Mouse (Mus musculus) cortical plate, adult 2 months (tissue): Measurements from ENCODE around the gene Eif4g1. TPM values are rescaled to one million over a fixed set of nuclear protein-coding genes. Genes with fewer than 3 reads are reported as not detected.

Experiments used
- H3K27ac ChIP-seq: fragments of 200-500 bp; 2 replicates; pipeline ENCODE4 v1.5.1; 2012; ENCODE audit warnings: low read length, control low read depth, inconsistent platforms; ENCODE audit not compliant: insufficient read depth
- H3K4me1 ChIP-seq: fragments of 200-500 bp; 2 replicates; pipeline ENCODE4 v1.6.1; 2011; ENCODE audit warnings: low read length; ENCODE audit not compliant: control insufficient read depth, insufficient read depth
- H3K4me3 ChIP-seq: fragments of 200-500 bp; 2 replicates; pipeline ENCODE4 v1.5.1; 2011; ENCODE audit warnings: mild to moderate bottlenecking, low read length, control low read depth; ENCODE audit not compliant: insufficient read depth
- CTCF ChIP-seq: fragments of 200-500 bp; IDR thresholded peaks from 2 replicates; pipeline ENCODE4 v1.5.1; 2011; ENCODE audit warnings: mild to moderate bottlenecking, control low read depth, low read length; ENCODE audit not compliant: insufficient read depth; ENCODE audit errors: extremely low read depth
- POLR2A ChIP-seq: fragments of 200-500 bp; IDR thresholded peaks from 2 replicates; pipeline ENCODE4 v1.6.1; 2011; ENCODE audit warnings: mild to moderate bottlenecking, low read length, control low read depth; ENCODE audit not compliant: insufficient read depth; ENCODE audit errors: extremely low read depth
- polyA plus RNA-seq: library from polyadenylated mRNA; depleted of rRNA; stranded (reverse); fragments of >200 nt; gene quantifications from 2 replicates; pipeline ENCODE4 v1.2.3, GENCODE M21; 2012

The Eif4g1 gene
- polyA plus RNA-seq, 1 experiment: 157 TPM

GRCm38 (mm10) chr16:20710370-20710769 is 42.3 kb downstream of the Eif4g1 start:
- no peak overlapping the region for H3K27ac ChIP-seq
- TF ChIP-seq POLR2A (no peak; the same call in 1 of the 2 replicates), CTCF (no peak)
- no peak overlapping the region for H3K4me3 ChIP-seq
- peaks cover 1% of the 10 kb centered on the region; the same call in 1 of the 2 replicates for H3K4me1 ChIP-seq

DNA sequence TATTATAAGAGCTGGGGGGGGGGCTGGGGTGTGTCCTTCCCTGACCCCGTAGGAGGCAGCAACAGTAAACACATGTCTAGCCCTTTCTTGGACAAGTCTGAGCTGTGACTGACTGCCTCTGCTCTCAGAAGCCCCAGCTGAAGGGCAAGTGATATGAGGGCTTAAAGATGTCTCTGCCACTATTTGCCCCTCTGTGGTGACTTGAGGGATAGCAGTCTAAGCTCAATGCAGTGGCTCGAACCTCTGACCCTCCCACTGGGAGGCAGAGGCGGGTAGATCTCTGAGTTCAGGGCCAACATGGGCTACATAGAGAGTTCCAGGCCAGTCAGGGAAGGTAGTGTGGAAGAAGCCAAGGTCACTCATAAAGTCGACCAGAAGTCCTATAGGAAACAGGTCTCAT is 42.7 kb downstream of the Eif4g1 start:
- Histone ChIP-seq H3K4me1 (peaks cover 1% of the 10 kb centered on the region; the same call in 1 of the 2 replicates), H3K4me3 (no peak overlapping the region), H3K27ac (no peak overlapping the region)
- TF ChIP-seq POLR2A (no peak), CTCF (no peak)

DNA sequence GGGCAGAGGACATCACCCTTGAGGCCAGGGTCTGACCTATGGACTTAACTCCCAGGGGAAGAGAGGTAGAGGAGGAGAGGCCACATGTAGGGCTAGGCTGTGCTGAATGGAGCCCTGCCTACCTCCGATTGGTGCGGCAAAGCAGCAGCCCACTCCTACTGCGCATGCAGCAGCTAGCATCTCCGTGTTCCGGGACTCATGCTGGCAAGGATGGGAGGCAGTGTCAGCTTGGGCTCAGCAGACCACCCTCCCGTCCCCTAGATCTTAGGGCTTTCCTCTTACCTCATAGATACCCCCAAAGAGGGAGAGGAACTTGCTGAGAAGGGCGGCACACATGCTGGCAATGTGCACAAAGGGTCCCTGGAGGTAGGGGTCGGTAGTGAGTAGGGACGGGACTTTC is 44.1 kb downstream of the Eif4g1 start:
- H3K4me3 ChIP-seq: no peak overlapping the region; the same call in 1 of the 2 replicates
- no peak overlapping the region for H3K27ac ChIP-seq
- H3K4me1 ChIP-seq: peaks cover 1% of the 10 kb centered on the region; the same call in 1 of the 2 replicates
- no peak for TF ChIP-seq CTCF
- no peak for TF ChIP-seq POLR2A

DNA sequence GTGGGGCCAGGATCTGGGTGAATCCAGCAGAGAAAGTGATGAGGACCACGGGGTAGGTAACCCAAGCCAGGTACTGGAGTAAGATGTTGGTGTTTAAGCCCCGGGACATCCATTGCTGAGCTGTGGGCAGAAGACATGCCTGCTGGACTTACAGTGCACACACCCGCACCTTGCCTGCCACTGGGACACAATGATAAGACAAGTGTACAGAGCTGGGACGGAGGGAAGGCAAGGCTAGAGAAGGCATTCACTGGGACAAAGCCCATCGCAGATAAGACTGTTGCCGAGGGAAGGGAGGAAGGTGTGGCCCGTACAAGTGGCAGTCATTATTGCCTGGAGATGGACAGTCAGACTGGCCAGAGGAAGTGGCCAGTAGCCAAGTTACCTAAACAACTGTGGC is 44.8 kb downstream of the Eif4g1 start:
- Histone ChIP-seq H3K4me3 (peak overlapping the region; percentile 72; the same call in 1 of the 2 replicates), H3K27ac (no peak overlapping the region), H3K4me1 (peaks cover 1% of the 10 kb centered on the region; the same call in 1 of the 2 replicates)
- TF ChIP-seq CTCF (no peak), POLR2A (no peak)

- H3K4me3 ChIP-seq: peak overlapping the region; percentile 72
- no peak for TF ChIP-seq CTCF
- no peak for TF ChIP-seq POLR2A
- peaks cover 1% of the 10 kb centered on the region; the same call in 1 of the 2 replicates for H3K4me1 ChIP-seq
- H3K27ac ChIP-seq: no peak overlapping the region
Observed at GRCm38 (mm10) chr16:20714307-20715080, 46.4 kb downstream of the Eif4g1 start.

DNA sequence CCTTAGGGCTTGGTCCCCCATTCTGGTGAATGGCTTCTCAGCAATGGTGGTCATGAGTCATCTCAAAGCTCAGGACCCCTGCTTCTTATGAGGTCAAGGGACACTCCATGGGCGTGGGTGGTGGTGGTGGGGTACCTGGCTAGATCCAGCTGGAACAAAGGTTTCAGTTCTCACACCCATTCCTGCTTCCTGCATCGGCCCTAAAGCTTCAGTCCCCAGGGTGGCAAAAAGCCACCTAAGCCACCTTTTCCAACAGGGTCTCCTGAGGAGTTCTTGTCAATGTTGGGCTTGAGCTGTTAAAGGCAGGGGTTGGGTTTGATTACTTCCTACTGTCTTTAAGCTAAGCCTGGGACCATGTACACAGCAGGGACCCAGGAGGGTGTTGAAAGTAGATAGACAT is 47.0 kb downstream of the Eif4g1 start:
- Histone ChIP-seq H3K27ac (no peak overlapping the region), H3K4me1 (peaks cover 1% of the 10 kb centered on the region; the same call in 1 of the 2 replicates), H3K4me3 (peak overlapping the region; percentile 72)
- TF ChIP-seq POLR2A (no peak), CTCF (no peak)

DNA sequence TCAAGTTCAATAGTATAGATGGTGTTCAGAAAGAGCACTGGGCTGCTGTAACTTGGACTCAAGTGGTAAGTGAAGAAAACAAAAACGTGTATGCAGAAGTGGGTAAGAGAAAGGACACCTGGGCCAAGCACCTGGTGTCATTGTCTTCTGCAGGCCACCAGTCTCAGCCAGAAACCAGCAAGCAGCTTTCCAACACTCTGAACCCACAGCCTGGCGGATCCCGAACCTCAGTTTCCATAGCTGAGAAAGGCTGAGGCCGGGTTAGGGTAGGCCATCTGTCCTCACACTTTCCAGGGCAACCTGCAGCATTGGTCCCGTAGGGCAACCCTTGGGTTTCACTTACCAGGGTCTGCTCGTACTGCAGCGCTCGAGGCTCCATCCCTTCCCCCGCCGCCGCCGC is 47.5 kb downstream of the Eif4g1 start:
- peaks cover 1% of the 10 kb centered on the region; the same call in 1 of the 2 replicates for H3K4me1 ChIP-seq
- TF ChIP-seq POLR2A: no peak
- no peak for TF ChIP-seq CTCF
- peak overlapping the region; percentile 72 for H3K4me3 ChIP-seq
- H3K27ac ChIP-seq: peak overlapping the region; percentile 88

- TF ChIP-seq POLR2A: peak; percentile 43; the same call in 1 of the 2 replicates
- TF ChIP-seq CTCF: no peak
- Histone ChIP-seq H3K4me3 (peak overlapping the region; percentile 72), H3K27ac (peak overlapping the region; percentile 88), H3K4me1 (peaks cover 1% of the 10 kb centered on the region; the same call in 1 of the 2 replicates)
Observed at GRCm38 (mm10) chr16:20715976-20716840, 48.1 kb downstream of the Eif4g1 start.

DNA sequence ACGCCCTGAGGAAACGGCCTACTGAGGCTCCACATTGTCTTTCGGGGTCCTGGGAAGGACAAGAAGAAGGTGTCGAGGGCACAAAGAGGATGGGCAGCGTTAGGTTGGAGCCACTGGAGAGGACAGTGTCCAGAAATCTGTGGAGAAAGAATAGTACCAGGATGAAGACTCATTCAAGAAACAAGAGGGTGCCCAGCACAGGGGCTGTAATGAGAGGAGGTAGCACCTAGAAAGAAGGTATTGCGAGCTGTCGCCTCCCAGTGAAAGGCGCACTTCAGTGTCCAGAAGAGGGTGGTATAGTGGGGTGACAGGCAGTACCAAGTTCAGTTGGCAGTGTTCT is 48.7 kb downstream of the Eif4g1 start:
- no peak for TF ChIP-seq POLR2A
- 0 out of 2 replicates have a peak, but pooled peaks have one; percentile 4 for TF ChIP-seq CTCF
- Histone ChIP-seq H3K4me1 (peaks cover 1% of the 10 kb centered on the region; the same call in 1 of the 2 replicates), H3K4me3 (peak overlapping the region; percentile 72), H3K27ac (peak overlapping the region; percentile 81)
